Mouse (Mus musculus): ENCODE results near the gene Klf16.
"Not testable (repeated sequence)": the region's sequence is repeated elsewhere in the genome, so short reads cannot be mapped to it uniquely, and the experiment has no call there.

Klf16 gene

DNA sequence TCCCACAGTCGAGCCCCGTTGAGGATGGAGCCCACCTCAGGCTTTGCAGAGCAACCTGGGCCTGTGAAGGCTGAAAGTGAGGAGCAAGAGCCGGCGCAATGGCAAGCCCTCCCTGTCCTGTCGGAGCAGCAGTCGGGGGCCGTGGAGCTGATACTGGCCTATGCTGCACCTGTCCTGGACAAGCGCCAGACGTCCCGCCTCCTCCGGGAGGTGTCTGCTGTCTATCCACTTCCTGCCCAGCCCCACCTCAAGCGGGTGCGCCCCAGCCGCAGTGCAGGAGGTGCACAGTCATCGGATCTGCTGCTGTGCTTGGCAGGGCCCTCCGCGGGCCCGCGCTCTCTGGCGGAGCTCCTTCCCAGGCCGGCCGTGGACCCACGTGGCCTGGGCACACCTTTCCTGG, 29.2 kb upstream of the Klf16 start:
- no peak for DNase-seq (ENCODE audit: low read depth, low spot score)

DNA sequence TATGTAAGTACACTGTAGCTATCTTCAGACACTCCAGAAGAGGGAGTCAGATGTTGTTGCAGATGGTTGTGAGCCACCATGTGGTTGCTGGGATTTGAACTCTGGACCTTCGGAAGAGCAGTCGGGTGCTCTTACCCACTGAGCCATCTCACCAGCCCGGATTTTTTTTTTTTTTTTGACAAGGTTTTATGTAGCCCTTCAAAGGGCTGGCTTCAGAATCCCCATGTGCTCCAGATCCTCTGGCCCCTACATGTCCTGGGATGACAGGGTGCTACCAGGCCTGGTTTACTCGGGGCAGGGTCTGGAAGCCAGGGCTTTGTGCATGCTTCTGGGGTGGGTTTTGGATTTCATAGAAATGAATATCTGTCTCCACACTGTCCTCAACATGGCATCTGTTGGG, 28.6 kb upstream of the Klf16 start, which contains the start of gene Gm49322:
Gm49322 (plus strand) TSS at position 301 of the 400 bp plus-strand sequence.
- DNase-seq (ENCODE audit: low read depth, low spot score) = not testable (repeated sequence)

GRCm38 (mm10) chr10:80604988-80605387, 27.9 kb upstream of the Klf16 start:
- no peak for DNase-seq (ENCODE audit: low read depth, low spot score)

DNA sequence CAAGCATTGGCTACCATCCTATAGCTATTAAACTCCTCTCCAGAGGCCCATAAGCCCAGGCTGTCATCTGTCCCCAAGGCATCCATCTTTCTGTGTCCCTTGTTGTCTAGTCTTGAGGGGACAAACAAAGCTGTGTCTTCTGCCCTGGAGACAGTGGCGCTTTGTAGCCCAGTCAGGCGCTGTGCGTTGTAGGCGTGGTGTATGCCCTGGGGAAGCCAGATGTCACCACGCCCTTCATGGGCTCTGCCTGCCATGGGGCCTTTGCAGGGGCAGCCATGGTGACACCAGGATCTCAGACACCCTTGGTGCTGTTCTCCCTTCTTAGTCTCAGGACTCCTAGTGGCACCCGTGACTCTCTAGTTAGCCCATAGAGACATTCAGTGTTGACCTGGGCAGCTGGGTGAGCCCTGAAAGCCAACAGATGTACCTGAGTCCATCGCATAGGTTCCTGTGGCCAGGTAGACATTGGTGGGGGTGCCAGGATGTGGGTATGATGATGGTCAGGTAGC, 26.9 kb upstream of the Klf16 start:
- DNase-seq (ENCODE audit: low read depth, low spot score) = no peak

- no peak for DNase-seq (ENCODE audit: low read depth, low spot score)
Observed at GRCm38 (mm10) chr10:80603364-80603763, 26.2 kb upstream of the Klf16 start.

DNA sequence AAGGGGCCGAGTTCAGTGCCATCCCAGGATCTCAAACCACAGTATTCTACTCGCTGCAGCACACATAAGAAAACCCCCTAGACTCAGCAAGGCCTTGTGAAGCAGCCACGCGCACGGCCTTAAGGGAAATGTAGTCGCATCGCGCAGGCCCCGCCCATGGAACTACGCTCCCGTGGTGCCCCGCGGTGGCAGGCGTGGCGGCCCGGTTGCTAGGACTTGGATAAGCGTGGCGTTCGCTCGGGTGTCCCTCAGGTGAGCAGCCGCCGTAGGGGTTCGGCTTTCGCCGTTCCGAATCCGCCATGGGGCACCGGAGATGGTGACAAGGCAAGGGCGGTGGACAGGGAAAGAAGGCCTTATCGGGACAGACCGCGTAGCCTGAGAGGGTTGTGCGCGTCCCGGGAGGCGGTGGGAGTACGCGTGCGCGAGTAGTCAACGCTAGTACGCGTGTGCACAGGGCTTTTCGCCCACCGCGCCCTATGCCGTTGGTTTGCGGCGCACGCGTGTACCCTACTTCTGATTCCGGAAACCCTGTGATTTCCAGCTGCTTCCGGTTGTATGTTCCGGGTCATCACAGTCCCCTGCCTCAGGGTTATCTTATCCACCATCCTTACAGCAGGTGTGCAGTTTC, 25.7 kb upstream of the Klf16 start, which contains the start of the genes Scamp4 and Adat3:
Scamp4 (plus strand) TSS at position 175 of the 628 bp plus-strand sequence.
Adat3 (plus strand) TSS at position 183 of the 628 bp plus-strand sequence.
- DNase-seq (ENCODE audit: low read depth, low spot score) = peak; percentile 87

DNA sequence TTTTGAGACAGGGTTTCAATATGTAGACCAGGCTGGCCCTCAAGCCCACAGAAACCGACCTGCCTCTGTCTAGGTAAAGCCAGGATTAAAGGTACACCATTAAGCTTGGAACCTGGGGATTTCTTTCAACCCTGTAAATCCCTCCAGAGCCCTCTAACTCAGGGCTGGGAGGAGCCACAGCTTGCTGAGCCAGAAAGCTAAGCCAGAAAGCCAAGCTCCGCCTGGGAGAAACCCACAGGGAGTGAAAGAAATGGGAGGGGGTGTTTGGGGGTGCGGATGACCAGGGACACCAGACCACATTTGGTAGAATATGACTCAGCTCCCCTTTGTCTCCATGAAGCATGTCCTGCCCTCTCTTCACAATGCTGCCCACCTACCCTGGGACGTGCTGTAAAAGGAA, 19.2 kb upstream of the Klf16 start:
- no peak for DNase-seq (ENCODE audit: low read depth, low spot score)

- DNase-seq (ENCODE audit: low read depth, low spot score) = peak; percentile 98
Observed at GRCm38 (mm10) chr10:80589879-80590854, 13.0 kb upstream of the Klf16 start, which contains the start of gene Abhd17a. Gene Abhd17a, minus strand, starts transcription at chr10:80590341.

DNA sequence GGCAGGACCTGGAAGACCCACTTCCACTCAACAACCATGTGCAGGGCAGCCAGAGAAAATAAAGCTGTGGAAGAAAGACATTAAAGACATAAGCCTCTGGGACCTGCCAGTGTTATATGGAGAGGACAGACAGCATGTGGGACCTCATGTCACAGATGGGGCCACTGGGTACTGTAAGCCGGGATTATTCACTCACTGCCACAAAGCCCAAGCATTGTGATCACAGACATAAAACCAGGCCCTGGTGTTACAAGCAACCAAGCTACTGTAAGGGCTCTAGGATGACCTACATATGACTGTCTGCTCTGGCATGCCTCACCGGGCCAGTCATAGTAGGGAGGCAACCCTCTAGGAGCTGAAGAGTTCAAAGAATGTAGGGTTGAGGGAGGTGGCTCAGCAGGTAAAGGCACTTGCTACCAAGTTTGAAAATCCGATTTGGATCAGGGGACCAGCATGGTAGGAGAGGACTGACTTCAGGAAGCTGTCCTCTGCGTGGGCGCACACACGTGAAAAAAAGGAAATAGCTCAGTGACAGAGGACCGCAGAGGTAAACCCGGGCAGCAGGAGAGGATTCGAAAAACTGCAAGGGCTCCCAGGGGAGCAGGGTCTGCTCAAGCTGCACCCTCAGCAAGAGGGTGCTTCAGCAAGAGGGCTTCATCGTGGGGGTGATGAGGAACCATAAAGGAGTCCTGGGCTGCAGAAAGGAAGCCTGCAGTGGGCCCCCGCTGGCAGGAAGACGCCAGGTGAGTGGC, 12.2 kb upstream of the Klf16 start:
- DNase-seq (ENCODE audit: low read depth, low spot score) = no peak

- DNase-seq (ENCODE audit: low read depth, low spot score) = no peak
Observed at GRCm38 (mm10) chr10:80587305-80587657, 10.2 kb upstream of the Klf16 start.

- no peak for DNase-seq (ENCODE audit: low read depth, low spot score)
Observed at GRCm38 (mm10) chr10:80586407-80587304, 9.5 kb upstream of the Klf16 start.

DNA sequence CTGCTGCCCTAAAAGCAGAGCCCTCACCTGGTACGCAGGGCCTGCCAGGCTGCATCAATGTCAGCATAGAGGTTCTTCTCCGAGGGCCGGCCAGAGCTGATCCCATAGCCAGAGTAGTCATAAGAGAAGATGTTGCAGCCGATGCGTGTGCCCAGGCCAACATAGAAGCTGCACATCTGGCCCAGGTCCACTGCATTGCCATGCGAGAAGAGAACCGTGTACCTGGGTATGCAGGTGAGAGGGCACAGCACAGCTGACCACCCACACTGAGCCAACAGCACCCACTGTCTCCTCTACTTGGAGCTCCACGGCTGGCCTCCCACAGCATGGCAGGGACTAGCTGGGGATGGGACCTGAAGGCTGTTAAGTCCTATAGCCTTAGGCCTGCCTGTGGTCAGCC, 8.5 kb upstream of the Klf16 start:
- DNase-seq (ENCODE audit: low read depth, low spot score) = no peak

- no peak for DNase-seq (ENCODE audit: low read depth, low spot score)
Observed at GRCm38 (mm10) chr10:80584642-80585552, 7.8 kb upstream of the Klf16 start.

DNA sequence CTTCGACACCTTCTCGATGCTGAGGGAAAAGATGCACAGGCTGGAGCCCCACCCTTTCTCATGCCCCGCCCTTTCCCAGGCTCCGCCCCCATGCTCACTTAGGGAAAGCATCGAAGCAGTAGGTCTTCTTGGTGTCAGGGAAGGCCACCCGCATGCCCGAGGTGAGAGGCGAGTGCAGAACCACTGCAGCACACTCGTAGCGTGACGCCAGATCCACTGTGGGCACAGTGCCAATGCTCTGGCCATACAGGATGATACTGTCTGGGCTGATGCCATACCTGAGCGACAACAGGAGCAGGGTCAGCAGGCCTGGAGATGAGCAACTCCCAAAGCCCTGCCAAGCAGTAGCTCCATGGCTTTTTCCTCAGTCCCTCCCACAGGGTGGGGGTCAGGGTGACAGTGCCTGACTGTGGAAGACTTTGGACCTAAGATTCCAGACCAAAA, 6.9 kb upstream of the Klf16 start:
- DNase-seq (ENCODE audit: low read depth, low spot score) = no peak

DNA sequence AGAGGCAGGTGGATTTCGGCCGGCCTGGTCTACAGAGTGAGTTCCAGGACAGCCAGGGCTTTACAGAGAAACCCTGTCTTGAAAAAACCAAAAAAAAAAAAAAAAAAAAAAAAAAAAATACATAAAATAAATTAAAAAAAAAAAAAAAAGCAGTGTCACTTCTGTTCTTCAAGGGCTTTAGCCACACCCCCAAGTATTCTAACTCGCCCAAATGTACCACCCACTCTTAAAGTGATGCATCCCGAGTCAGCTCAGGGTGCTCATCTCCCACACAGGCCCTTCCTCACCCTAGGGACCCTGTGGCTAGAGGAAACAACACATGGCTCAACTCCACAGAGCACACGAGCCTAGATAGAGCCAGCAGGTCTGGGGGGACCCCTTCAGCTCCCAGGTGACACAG, 5.9 kb upstream of the Klf16 start:
- DNase-seq (ENCODE audit: low read depth, low spot score) = no peak

- DNase-seq (ENCODE audit: low read depth, low spot score) = no peak
Observed at GRCm38 (mm10) chr10:80578911-80579310, 1.8 kb upstream of the Klf16 start.

- DNase-seq (ENCODE audit: low read depth, low spot score) = peak; percentile 69
Observed at GRCm38 (mm10) chr10:80578131-80578750, 1.1 kb upstream of the Klf16 start.

- DNase-seq (ENCODE audit: low read depth, low spot score) = no peak
Observed at GRCm38 (mm10) chr10:80576351-80577194, 548 bp downstream of the Klf16 start.
